Mouse (Mus musculus) myocyte (in vitro differentiated cells): ENCODE data around the gene A730061H03Rik. TPM values are rescaled to one million over a fixed set of nuclear protein-coding genes. Genes with fewer than 3 reads are reported as not detected.

Experiments
- H3K27me3 ChIP-seq: one replicate; pipeline ENCODE4 v1.6.1; 2011; ENCODE audit not compliant: control insufficient read depth, insufficient read depth, insufficient read length
- H3K36me3 ChIP-seq: one replicate; pipeline ENCODE4 v1.6.1; 2011; ENCODE audit not compliant: control insufficient read depth, insufficient read depth
- H3K4me2 ChIP-seq: one replicate; pipeline ENCODE4 v1.6.1; 2011; ENCODE audit warnings: low read depth, control low read depth
- H3K4me3 ChIP-seq: one replicate; pipeline ENCODE4 v1.5.1; 2011; ENCODE audit warnings: mild to moderate bottlenecking, control low read depth, moderate library complexity
- H3K79me2 ChIP-seq: one replicate; pipeline ENCODE4 v1.6.1; 2011; ENCODE audit not compliant: control insufficient read depth, insufficient read depth
- H3ac ChIP-seq: one replicate; pipeline ENCODE4 v1.6.1; 2011; ENCODE audit not compliant: control insufficient read depth, insufficient read length
- CEBPB ChIP-seq: IDR thresholded peaks from 2 replicates; pipeline ENCODE4 v1.6.1; 2011; ENCODE audit warnings: mild to moderate bottlenecking, moderate library complexity; ENCODE audit not compliant: poor library complexity, insufficient read depth, severe bottlenecking
- E2F4 ChIP-seq: IDR thresholded peaks from one replicate; pipeline ENCODE4 v1.6.1; 2011; ENCODE audit warnings: mild to moderate bottlenecking, control low read depth, moderate library complexity; ENCODE audit not compliant: insufficient read depth
- MAX ChIP-seq: IDR thresholded peaks from one replicate; pipeline ENCODE4 v1.6.1; 2011; ENCODE audit warnings: low read depth, mild to moderate bottlenecking, control low read depth
- MYOD1 ChIP-seq, 3 experiments: IDR thresholded peaks; one replicate each; pipeline ENCODE4 v1.6.1; 2011; ENCODE audit warnings: control low read depth in 2 of 3, low read depth in 2 of 3, mild to moderate bottlenecking in 2 of 3, moderate library complexity in 1 of 3; ENCODE audit not compliant: insufficient read length in 2 of 3, control insufficient read depth in 1 of 3
- MYOG ChIP-seq, 3 experiments: IDR thresholded peaks; one replicate each; pipeline ENCODE4 v1.6.1; 2011; ENCODE audit warnings: control low read depth in 2 of 3, low read depth in 2 of 3, mild to moderate bottlenecking in 2 of 3; ENCODE audit not compliant: insufficient read length in 2 of 3, control insufficient read depth in 1 of 3, insufficient read depth in 1 of 3
- POLR2A ChIP-seq: IDR thresholded peaks from one replicate; pipeline ENCODE4 v1.6.1; 2011; ENCODE audit warnings: low read depth, mild to moderate bottlenecking, control low read depth, moderate library complexity; ENCODE audit not compliant: insufficient read length
- POLR2AphosphoS2 ChIP-seq: IDR thresholded peaks from one replicate; pipeline ENCODE4 v1.6.1; 2011; ENCODE audit warnings: low read depth, control low read depth; ENCODE audit not compliant: insufficient read length
- REST ChIP-seq: IDR thresholded peaks from one replicate; pipeline ENCODE4 v1.6.1; 2011; ENCODE audit warnings: mild to moderate bottlenecking, control low read depth, moderate library complexity; ENCODE audit not compliant: insufficient read depth, insufficient read length
- SRF ChIP-seq: IDR thresholded peaks from one replicate; pipeline ENCODE4 v1.6.1; 2011; ENCODE audit warnings: low read depth; ENCODE audit not compliant: control insufficient read depth, insufficient read length
- TCF12 ChIP-seq: IDR thresholded peaks from one replicate; pipeline ENCODE4 v1.6.1; 2011; ENCODE audit warnings: mild to moderate bottlenecking, control low read depth; ENCODE audit not compliant: poor library complexity, insufficient read depth, severe bottlenecking
- TCF3 ChIP-seq: IDR thresholded peaks from one replicate; pipeline ENCODE4 v1.6.1; 2011; ENCODE audit warnings: low read depth, control low read depth; ENCODE audit not compliant: insufficient read length
- USF1 ChIP-seq: IDR thresholded peaks from one replicate; pipeline ENCODE4 v1.6.1; 2011; ENCODE audit warnings: low read depth, mild to moderate bottlenecking, control low read depth, moderate library complexity
- polyA plus RNA-seq: library from polyadenylated mRNA; unstranded; fragments of >200 nt; fragmentation: generic; extraction: Trizol; gene quantifications from one replicate; pipeline ENCODE4 v1.2.1, GENCODE M21; 2012; ENCODE audit warnings: missing spikeins

A730061H03Rik gene
- polyA plus RNA-seq, 1 experiment, result 0.48 TPM

DNA sequence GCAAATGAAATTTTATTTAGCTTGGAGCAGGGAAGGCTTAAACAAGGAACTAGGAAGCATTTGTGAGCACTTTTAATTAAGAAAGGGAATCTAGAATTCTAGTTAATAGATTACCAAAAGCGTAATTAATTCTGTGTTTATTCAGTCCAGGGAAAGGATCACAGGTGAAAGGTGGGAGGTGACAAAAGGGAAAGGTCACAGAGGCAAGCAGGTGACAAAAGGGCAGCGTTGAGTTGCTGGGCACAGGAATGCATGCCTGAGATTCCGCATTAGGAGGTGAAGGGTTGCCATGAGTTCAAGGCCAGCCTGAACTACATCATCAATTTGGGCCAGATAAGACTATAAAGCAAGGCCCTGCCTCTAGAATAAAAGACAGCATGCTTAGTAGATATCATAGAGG, 7.3 kb upstream of the A730061H03Rik start:
- no peak for TF ChIP-seq SRF
- TF ChIP-seq MYOD1 (IDR thresholded peaks at IDR 0.05; ENCODE audit: control insufficient read depth in 1 of 3, insufficient read length in 2 of 3, low read depth in 2 of 3), result no peak
- no peak for TF ChIP-seq TCF12
- no peak for TF ChIP-seq MYOG (IDR thresholded peaks at IDR 0.05; ENCODE audit: control insufficient read depth in 1 of 3, insufficient read depth in 1 of 3, insufficient read length in 2 of 3, low read depth in 2 of 3)
- no peak for TF ChIP-seq MAX
- no peak for TF ChIP-seq POLR2AphosphoS2
- Histone ChIP-seq H3K79me2 (no peaks in the 10 kb centered on the region), H3K4me2 (no peak overlapping the region), H3K4me3 (no peak overlapping the region), H3K27me3 (no peaks in the 10 kb centered on the region), H3ac (no peak overlapping the region), H3K36me3 (peaks cover 22% of the 10 kb centered on the region)

DNA sequence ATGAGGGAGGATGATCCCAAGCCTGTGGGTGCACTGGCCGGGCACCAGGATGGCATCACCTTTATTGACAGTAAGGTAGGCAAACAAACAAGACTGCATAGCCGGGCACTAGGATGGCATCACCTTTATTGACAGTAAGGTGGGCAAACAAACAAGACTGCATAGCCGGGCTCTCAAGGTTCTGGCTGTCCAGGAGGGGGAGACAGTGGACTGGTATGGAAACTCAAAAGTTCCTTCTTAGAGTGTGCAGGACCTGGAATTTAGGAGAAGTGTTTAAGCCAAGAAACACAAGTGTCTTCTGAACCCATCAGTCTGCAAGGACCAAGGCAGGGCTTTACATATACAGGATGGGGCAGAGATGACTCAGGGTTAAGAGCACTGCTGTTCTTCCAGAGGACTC, 5.5 kb upstream of the A730061H03Rik start:
- TF ChIP-seq CEBPB (no peak), REST (no peak), TCF3 (no peak)
- Histone ChIP-seq H3ac (no peak overlapping the region), H3K27me3 (no peaks in the 10 kb centered on the region), H3K79me2 (no peaks in the 10 kb centered on the region), H3K36me3 (peaks cover 22% of the 10 kb centered on the region), H3K4me3 (no peak overlapping the region), H3K4me2 (no peak overlapping the region)

DNA sequence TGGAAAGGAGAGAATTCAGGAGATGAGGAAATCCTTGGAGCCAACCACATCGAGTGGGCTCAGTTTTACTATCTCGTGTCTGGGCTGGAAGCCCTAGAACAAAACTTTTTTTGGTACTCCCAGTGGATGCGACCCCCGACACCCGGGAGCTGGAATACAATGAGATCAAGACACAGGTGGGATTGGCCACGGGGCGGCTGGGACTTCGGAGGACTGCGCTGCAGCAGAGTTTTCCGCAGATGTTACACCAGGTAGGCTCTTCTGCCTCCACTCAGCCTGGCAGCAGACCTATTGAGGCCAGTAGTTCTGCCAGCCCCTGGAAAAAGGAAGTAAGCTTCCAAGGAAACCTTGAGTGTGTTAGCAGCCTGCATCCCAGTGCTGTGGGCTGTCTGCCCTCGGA, 3.0 kb upstream of the A730061H03Rik start:
- no peaks in the 10 kb centered on the region for H3K79me2 ChIP-seq
- no peak overlapping the region for H3K4me3 ChIP-seq
- H3K36me3 ChIP-seq, result peaks cover 22% of the 10 kb centered on the region
- no peak overlapping the region for H3K4me2 ChIP-seq
- TF ChIP-seq MYOD1 (IDR thresholded peaks at IDR 0.05; ENCODE audit: control insufficient read depth in 1 of 3, insufficient read length in 2 of 3, low read depth in 2 of 3) (no peak), E2F4 (no peak), MAX (no peak), TCF3 (no peak), POLR2A (no peak), POLR2AphosphoS2 (no peak), CEBPB (no peak), USF1 (no peak), TCF12 (no peak), SRF (no peak), MYOG (IDR thresholded peaks at IDR 0.05; ENCODE audit: control insufficient read depth in 1 of 3, insufficient read depth in 1 of 3, insufficient read length in 2 of 3, low read depth in 2 of 3) (no peak), REST (no peak)
- no peak overlapping the region for H3ac ChIP-seq
- no peaks in the 10 kb centered on the region for H3K27me3 ChIP-seq

DNA sequence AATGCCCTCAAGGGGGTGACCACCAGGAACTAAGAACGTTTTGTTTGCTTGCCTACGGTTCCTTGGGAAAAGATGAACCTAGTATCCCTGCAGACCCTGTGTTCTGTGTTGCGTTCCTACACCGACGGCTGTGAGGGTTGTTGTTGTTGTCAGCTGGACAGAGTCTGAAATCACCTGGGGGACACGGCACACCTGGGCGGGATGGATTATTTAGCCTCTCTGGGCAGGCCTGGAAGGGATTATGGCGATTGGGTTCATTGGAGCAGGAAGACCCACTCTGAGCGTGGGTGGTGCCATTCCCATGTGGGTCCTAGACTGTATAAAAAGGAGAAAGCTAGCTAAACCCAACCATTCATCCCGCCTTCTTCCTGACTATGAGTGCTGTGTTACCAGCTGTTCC, 1.7 kb upstream of the A730061H03Rik start:
- Histone ChIP-seq H3K36me3 (peaks cover 15% of the 10 kb centered on the region), H3ac (no peak overlapping the region), H3K4me3 (no peak overlapping the region), H3K79me2 (no peaks in the 10 kb centered on the region), H3K4me2 (peak overlapping the region; percentile 87), H3K27me3 (no peaks in the 10 kb centered on the region)
- TF ChIP-seq TCF12, result no peak
- no peak for TF ChIP-seq MAX
- TF ChIP-seq POLR2AphosphoS2, result no peak
- TF ChIP-seq REST, result no peak
- TF ChIP-seq SRF, result no peak
- TF ChIP-seq TCF3, result no peak
- no peak for TF ChIP-seq MYOG (IDR thresholded peaks at IDR 0.05; ENCODE audit: control insufficient read depth in 1 of 3, insufficient read depth in 1 of 3, insufficient read length in 2 of 3, low read depth in 2 of 3)
- TF ChIP-seq MYOD1 (IDR thresholded peaks at IDR 0.05; ENCODE audit: control insufficient read depth in 1 of 3, insufficient read length in 2 of 3, low read depth in 2 of 3), result no peak
- TF ChIP-seq USF1, result no peak
- TF ChIP-seq E2F4, result no peak
- no peak for TF ChIP-seq POLR2A
- TF ChIP-seq CEBPB, result no peak

DNA sequence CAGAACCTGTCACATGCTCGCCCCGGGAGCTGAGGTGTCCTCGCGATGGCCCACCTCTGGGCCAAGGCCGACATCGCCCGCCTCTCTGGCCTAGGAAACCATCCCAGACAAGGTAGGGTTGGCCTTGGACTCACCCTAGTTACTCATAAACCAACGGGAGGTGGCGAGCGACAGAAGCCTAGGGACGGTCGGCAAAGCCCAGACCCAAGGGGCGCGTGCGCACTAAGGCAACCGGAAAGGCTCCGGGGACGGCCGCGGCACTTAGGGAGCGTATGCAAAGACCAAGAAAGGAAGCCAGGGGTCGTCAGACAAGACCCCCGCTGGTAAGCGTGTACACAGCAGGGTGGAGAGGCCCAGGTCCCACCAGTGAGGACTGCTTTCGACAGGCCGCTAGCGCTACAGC, 406 bp downstream of the A730061H03Rik start, which contains the start of gene Dcaf11:
Gene Dcaf11, plus strand, starts transcription at position 208 of the 403 bp plus-strand sequence.
- peak within 1 kb of the TSS; percentile 95 for H3K4me3 ChIP-seq
- H3K36me3 ChIP-seq, result peaks cover 6% of the 10 kb centered on the region
- peak within 1 kb of the TSS; percentile 55 for H3ac ChIP-seq
- H3K79me2 ChIP-seq, result no peaks in the 10 kb centered on the region
- TF ChIP-seq E2F4 (no peak), POLR2A (peak; percentile 57)
- H3K4me2 ChIP-seq, result peak within 1 kb of the TSS; percentile 96
- H3K27me3 ChIP-seq, result no peaks in the 10 kb centered on the region

DNA sequence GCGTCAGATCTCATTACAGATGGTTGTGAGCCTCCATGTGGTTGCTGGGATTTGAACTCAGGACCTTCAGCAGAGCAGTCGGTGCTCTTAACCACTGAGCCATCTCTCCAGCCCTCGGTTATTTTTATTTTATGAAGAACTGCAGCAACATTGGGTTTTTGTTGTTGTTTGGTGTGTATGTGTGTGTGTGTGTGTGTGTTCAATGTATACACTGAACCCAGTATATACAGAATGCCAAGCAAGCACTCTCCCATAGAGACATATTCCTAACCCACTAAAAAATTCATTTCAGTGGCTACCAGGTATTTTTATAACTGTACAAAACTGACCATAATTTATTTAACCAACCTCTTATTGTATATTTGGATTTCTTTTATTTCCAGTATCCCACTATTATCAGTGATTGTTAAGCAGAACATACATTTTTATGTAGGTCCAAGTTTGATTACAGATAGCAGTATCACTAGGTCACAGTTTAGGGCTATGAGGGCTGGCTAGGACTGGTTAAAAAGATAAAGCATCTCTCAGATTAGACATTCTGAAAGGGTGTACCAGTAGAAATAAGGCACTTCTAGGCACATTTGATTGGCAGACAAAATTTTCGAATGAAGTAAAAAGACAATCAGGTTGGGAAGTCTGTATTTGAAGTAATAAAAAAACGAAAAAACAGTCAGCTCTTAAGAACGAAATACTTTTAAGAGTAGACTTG, 1.3 kb downstream of the A730061H03Rik start:
- H3K4me2 ChIP-seq, result peak overlapping the region; percentile 96
- H3ac ChIP-seq, result peak overlapping the region; percentile 55
- no peaks in the 10 kb centered on the region for H3K27me3 ChIP-seq
- peak overlapping the region; percentile 95 for H3K4me3 ChIP-seq
- no peak for TF ChIP-seq MYOD1 (IDR thresholded peaks at IDR 0.05; ENCODE audit: control insufficient read depth in 1 of 3, insufficient read length in 2 of 3, low read depth in 2 of 3)
- TF ChIP-seq CEBPB, result no peak
- TF ChIP-seq POLR2AphosphoS2, result no peak
- no peak for TF ChIP-seq MYOG (IDR thresholded peaks at IDR 0.05; ENCODE audit: control insufficient read depth in 1 of 3, insufficient read depth in 1 of 3, insufficient read length in 2 of 3, low read depth in 2 of 3)
- TF ChIP-seq USF1, result no peak
- TF ChIP-seq MAX, result no peak
- TF ChIP-seq E2F4, result no peak
- no peak for TF ChIP-seq TCF12
- TF ChIP-seq POLR2A, result no peak
- TF ChIP-seq SRF, result no peak
- no peak for TF ChIP-seq TCF3
- no peak for TF ChIP-seq REST
- H3K36me3 ChIP-seq, result peaks cover 6% of the 10 kb centered on the region
- H3K79me2 ChIP-seq, result no peaks in the 10 kb centered on the region
